Comparison of ENCODE assay signal across 31 mouse cellular contexts in genomic region chr5:53194841-53195240, GRCm38 (mm10). TPM values are rescaled to one million over a fixed set of nuclear protein-coding genes. Genes with fewer than 3 reads are reported as not detected.
DNase-seq lines count a peak whose midpoint lies in the region; ATAC-seq and TF ChIP-seq lines count a peak whose summit lies in the region.
"Had no signal": no experiment of that assay in that cellular context is flagged by ENCODE, and none has a peak within 500 bp of the region (broad histone marks: within the 10 kb centered on the region; RNA-seq: fewer than 3 reads in every experiment).

No protein-coding gene starts in this region.

- TF ChIP-seq EP300 in CH12.LX (IDR thresholded peaks at IDR 0.05; ENCODE audit: low read length): peak; percentile 52

- no peak for TF ChIP-seq RAD21 in CH12.LX (IDR thresholded peaks at IDR 0.05; ENCODE audit: low read depth, low read length)

- H3K4me2 ChIP-seq in CH12.LX (ENCODE audit: insufficient read depth, low read depth, poor library complexity, severe bottlenecking): no peak overlapping the region
- H3K4me2 ChIP-seq: heart, embryonic 13.5 days; hindbrain, embryonic 15.5 days; kidney, embryonic 15.5 days; midbrain, embryonic 11.5 days; neural tube, embryonic 12.5 days had no signal

- no peak overlapping the region for H3K27ac ChIP-seq in CH12.LX (ENCODE audit: insufficient read depth, low read depth)
- H3K27ac ChIP-seq: heart, adult 2 months; heart, embryonic 13.5 days; hindbrain, embryonic 10.5 days; hindbrain, embryonic 15.5 days; kidney, embryonic 15.5 days; liver, embryonic 14.5 days; neural tube, embryonic 12.5 days had no signal

- H3K9ac ChIP-seq in CH12.LX (ENCODE audit: insufficient read depth, low read depth): no peak overlapping the region
- H3K9ac ChIP-seq: forebrain, postnatal 0 days; heart, embryonic 13.5 days; hindbrain, embryonic 15.5 days; kidney, embryonic 15.5 days; liver, embryonic 14.5 days; neural tube, embryonic 12.5 days had no signal

- H3K9me3 ChIP-seq in CH12.LX (replicated peaks; ENCODE audit: low read length): no peaks in the 10 kb centered on the region
- H3K9me3 ChIP-seq: heart, embryonic 13.5 days; hindbrain, embryonic 10.5 days; hindbrain, embryonic 15.5 days; kidney, embryonic 15.5 days; neural tube, embryonic 12.5 days had no signal

- no peak for TF ChIP-seq POLR2A in CH12.LX (IDR thresholded peaks at IDR 0.05; ENCODE audit: low read depth, low read length)

- ATAC-seq in hematopoietic stem cell, adult 5-6 weeks (replicated peaks in 1 of 2; ENCODE audit: insufficient read depth in 1 of 2, low FRiP score in 2 of 2, low TSS enrichment in 1 of 2, low read depth in 1 of 2, poor library complexity in 2 of 2, severe bottlenecking in 2 of 2): peak; percentile 49 to 80
- ATAC-seq: forebrain, postnatal 0 days; midbrain, embryonic 16.5 days had no signal

- DNase-seq in CH12.LX (ENCODE audit: extremely low read depth) (peak; percentile 43), MEL-GATA-1-ER (ENCODE audit: extremely low read depth, low read depth) (peak; percentile 26)
- peak; percentile 36 for DNase-seq in splenic B cell, adult 2 months (ENCODE audit: low read depth, low spot score)
- no peak for DNase-seq in layer of hippocampus, adult 9-10 months (ENCODE audit: low spot score)
- DNase-seq in kidney, postnatal 4 days: no peak
- DNase-seq: adrenal gland, postnatal 36 days; cerebellum, adult 9-11 months; forebrain, postnatal 0 days; gastrocnemius, postnatal 14 days; heart, adult 2 months; heart, postnatal 10 days; kidney, adult 18-20 months; kidney, postnatal 25 days; layer of hippocampus, adult 9-11 months; liver; lung, adult 2 months; lung, postnatal 10 days; right cerebral cortex, adult 18-20 months; thymus, postnatal 4 days had no signal

- in situ Hi-C loops in CH12.LX (cut with MboI; ENCODE audit: low pct_ligation_motif_present, low pct_unique_long_range_greater_than_20kb, low sequenced_read_pairs): no loop called here

- H3K79me2 ChIP-seq in CH12.LX (replicated peaks; ENCODE audit: control insufficient read depth, extremely low read depth, insufficient read depth, poor library complexity, severe bottlenecking): no peaks in the 10 kb centered on the region

- TF ChIP-seq CTCF in CH12.LX (conservative IDR thresholded peaks at IDR 0.05 in 1 of 2, IDR thresholded peaks at IDR 0.05 in 1 of 2; ENCODE audit: low read depth in 2 of 2, low read length in 2 of 2): no peak

- no peaks in the 10 kb centered on the region for H3K27me3 ChIP-seq in CH12.LX (replicated peaks)
- H3K27me3 ChIP-seq in splenic B cell, adult 2 months (ENCODE audit: control insufficient read depth, insufficient read depth, low read length, poor library complexity, severe bottlenecking): no peaks in the 10 kb centered on the region
- H3K27me3 ChIP-seq: heart, embryonic 13.5 days; hindbrain, embryonic 15.5 days; kidney, embryonic 15.5 days; neural tube, embryonic 12.5 days had no signal

- dilution Hi-C loops in CH12.LX (cut with MboI; ENCODE audit: extremely low pct_ligation_motif_present, extremely low pct_unique_long_range_greater_than_20kb, low sequenced_read_pairs): no loop called here

- H3K36me3 ChIP-seq in CH12.LX (replicated peaks in 1 of 2; ENCODE audit: control insufficient read depth in 1 of 2, insufficient read depth in 1 of 2, low read length in 1 of 2): no peaks in the 10 kb centered on the region
- no peaks in the 10 kb centered on the region for H3K36me3 ChIP-seq in splenic B cell, adult 2 months (ENCODE audit: control insufficient read depth, insufficient read depth, low read length, poor library complexity, severe bottlenecking)
- H3K36me3 ChIP-seq: heart, embryonic 13.5 days; hindbrain, embryonic 10.5 days; hindbrain, embryonic 15.5 days; neural tube, embryonic 12.5 days had no signal

- peaks cover 17 to 51% of the 10 kb centered on the region in 2 experiments for H3K4me1 ChIP-seq in CH12.LX (ENCODE audit: control insufficient read depth in 1 of 2, insufficient read depth in 2 of 2)
- H3K4me1 ChIP-seq: hindbrain, embryonic 10.5 days; hindbrain, embryonic 15.5 days; kidney, embryonic 15.5 days; neural tube, embryonic 12.5 days had no signal

- no peak overlapping the region for H3K4me3 ChIP-seq in CH12.LX (replicated peaks in 1 of 3; ENCODE audit: low read depth in 2 of 3, low read length in 2 of 3, poor library complexity in 1 of 3)
- H3K4me3 ChIP-seq: erythroblast, embryonic 14.5 days; heart, adult 2 months; heart, embryonic 13.5 days; hindbrain, embryonic 10.5 days; hindbrain, embryonic 15.5 days; kidney, embryonic 15.5 days; myocyte; neural tube, embryonic 12.5 days had no signal

TF ChIP-seq in CH12.LX, 34 proteins besides CTCF, POLR2A, EP300 and RAD21:
- TF ChIP-seq TBP (conservative IDR thresholded peaks at IDR 0.05; ENCODE audit: low read depth, low read length) (no peak), SIN3A (IDR thresholded peaks at IDR 0.05; ENCODE audit: low read length) (0 out of 2 replicates have a peak, but pooled peaks have one; percentile 25), E2F4 (IDR thresholded peaks at IDR 0.05; ENCODE audit: insufficient replicate concordance, low read depth, low read length) (no peak), BHLHE40 (IDR thresholded peaks at IDR 0.05; ENCODE audit: low read depth, low read length) (peak; percentile 36; the same call in 1 of the 2 replicates)

RNA-seq across cellular contexts. Expression of gene Sel1l3, which starts 18.9 kb away (rescaled TPM):
- total RNA-seq in CH12.LX (2012; rRNA removed) (0.17 and 0.34 TPM in 2 replicates), CH12.LX (2014; rRNA removed) (0.14 and 0.28 TPM in 2 replicates)
- polyA plus RNA-seq in CH12.LX (2012; ENCODE audit: insufficient read length, low read depth): 0.71 and 0.76 TPM in 2 replicates
- 0.35 and 0.69 TPM in 2 replicates for total RNA-seq in hematopoietic stem cell, adult 5-6 weeks (2017)
- polyA plus RNA-seq: C2C12; erythroblast, embryonic 14.5 days had no signal

Comparison
In these comparisons a context has a peak if more than half of its experiments do, and no peak if none do; other contexts are left out.
1. DNase-seq: peak in CH12.LX (single experiment), MEL-GATA-1-ER (single experiment) and splenic B cell, adult 2 months (single experiment); none in layer of hippocampus, adult 9-10 months (single experiment) and kidney, postnatal 4 days (0 of 2).